Mouse (Mus musculus): Measurements from ENCODE around the gene Prss44.
A peak's percentile ranks its signal among the peaks of the same experiment; 100 is the strongest.
"Not testable (repeated sequence)": the region's sequence is repeated elsewhere in the genome, so short reads cannot be mapped to it uniquely, and the experiment has no call there.

Prss44 gene

DNA sequence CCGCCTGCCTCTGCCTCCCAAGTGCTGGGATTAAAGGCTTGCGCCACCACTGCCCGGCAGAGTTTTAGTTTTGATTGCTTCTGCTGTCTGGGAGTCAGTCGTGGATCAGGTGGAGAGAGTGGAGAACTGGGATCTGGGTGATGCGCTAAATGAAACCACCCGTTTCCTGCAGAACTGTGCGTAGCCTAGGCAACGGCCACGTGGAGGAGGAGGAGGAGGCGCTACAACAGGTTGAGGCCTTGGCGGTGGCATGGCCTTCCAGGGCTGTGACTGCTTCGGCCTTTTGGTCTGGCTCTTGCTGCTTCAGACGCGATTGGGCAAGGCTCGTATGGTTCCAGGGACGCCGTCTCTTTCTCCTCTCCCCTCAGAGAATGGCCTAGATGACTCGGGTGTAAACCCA is at the start of gene Prss44:
Gene Prss44 (plus strand): TSS at position 206 of the 400 bp plus-strand sequence.
- DNase-seq (ENCODE audit: low read depth): no peak

GRCm38 (mm10) chr9:110772336-110772735 is 41.5 kb upstream of the Prss44 start:
- DNase-seq (ENCODE audit: low read depth): no peak

DNA sequence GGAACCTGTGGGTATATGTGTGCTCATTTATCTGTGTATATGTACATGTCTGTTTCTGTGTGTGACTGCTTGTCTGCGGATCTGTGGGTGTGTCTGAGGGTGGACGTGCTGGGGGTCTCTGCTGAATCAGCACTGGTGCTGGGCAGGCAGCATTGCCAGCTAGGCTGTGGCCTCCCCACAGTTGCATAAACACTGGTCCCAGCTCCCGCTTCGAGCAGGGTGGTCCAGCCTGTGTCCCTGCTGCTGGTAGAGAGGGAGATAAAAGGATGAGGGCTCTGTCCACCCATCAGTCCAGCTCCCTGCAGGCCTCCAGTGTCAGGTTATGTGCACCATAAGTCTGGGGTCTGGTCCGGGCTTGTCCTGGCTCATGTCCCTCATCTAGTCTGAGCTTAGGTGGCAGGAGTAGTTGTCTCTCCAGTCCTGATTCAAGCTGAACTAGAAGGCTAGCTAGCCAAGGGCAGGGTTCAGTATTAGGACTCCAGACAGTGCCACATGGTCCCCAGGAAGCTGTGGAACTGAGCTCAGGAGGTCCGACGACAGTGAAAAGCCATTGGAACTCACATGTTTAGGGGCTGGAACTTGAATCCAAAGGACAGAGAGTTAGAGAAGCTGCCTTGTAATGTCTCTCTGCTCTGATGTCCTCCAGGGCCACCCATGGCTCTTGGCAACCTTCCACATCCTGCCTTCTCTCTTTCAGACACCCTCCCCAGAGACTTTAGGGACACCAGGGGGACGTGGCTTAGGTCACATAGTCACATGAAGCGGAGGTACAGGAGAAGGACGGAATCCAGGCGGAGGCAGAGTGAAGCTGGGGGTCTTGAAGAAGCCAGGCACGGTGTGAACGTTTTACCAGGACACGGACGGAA is 39.2 kb upstream of the Prss44 start:
- DNase-seq (ENCODE audit: low read depth): no peak

DNA sequence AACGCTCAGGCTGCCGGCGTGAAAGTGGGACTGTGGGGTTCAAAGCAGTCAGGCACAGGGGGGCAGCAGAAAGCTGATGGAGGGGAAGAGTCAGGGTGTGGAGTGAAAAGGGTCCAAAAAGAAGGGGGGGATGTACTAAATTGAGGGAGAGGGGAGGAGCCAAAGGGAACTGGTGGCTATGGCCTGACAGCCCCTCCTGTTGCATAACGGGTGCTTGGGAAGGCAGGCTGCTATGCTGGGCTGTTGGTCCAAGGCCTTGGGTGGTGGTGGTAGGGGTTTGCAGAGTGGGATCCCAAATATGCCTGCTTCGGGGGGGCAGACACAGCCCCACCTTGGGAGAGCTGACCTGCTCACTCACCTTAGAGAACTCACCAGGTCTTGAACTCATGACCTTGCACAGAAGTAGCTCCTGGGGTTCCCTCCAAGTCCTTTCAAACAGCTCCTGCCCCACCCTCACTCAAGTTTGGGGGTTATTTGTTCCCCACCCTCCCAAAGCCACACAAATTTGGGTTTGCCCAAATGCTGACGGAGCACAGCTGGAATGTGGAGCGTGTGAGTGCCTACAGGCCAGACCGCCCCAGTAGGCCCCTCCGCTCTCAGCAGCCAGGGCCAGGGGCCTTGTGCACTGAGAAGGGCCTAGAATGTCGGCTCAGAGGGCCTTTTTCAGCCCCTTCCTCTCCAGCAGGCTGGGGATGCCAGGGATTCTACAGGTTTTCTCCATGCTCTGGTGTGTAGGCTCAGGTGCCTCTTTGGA is 38.3 kb upstream of the Prss44 start:
- no peak for DNase-seq (ENCODE audit: low read depth)

GRCm38 (mm10) chr9:110778100-110778499 is 35.7 kb upstream of the Prss44 start:
- DNase-seq (ENCODE audit: low read depth): no peak

DNA sequence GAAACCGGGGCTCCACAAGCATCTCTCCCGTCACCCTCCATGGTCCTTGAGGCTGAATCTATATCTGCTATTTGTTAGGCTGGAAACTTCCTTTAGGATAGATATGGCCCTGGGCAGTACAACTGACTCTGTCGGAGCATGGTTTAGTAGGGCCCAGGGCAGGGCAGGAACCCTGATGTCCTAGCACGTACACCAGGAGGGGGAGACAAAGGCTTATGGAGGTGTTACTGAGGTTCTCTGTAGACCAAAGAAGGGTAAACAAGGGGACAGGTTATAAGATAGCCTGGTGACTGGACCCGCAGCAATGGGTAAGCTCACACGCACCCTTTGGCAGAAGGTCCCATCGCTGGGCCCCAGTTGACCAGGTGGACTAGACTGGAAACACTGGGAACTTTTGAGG is 35.2 kb upstream of the Prss44 start:
- DNase-seq (ENCODE audit: low read depth): no peak

GRCm38 (mm10) chr9:110779242-110779913 is 34.4 kb upstream of the Prss44 start:
- peak; percentile 19 for DNase-seq (ENCODE audit: low read depth)

GRCm38 (mm10) chr9:110781256-110781721 is 32.5 kb upstream of the Prss44 start:
- DNase-seq (ENCODE audit: low read depth): peak; percentile 93

- no peak for DNase-seq (ENCODE audit: low read depth)
These were observed 32.1 kb upstream of the Prss44 start for GRCm38 (mm10) chr9:110781731-110782130.

DNA sequence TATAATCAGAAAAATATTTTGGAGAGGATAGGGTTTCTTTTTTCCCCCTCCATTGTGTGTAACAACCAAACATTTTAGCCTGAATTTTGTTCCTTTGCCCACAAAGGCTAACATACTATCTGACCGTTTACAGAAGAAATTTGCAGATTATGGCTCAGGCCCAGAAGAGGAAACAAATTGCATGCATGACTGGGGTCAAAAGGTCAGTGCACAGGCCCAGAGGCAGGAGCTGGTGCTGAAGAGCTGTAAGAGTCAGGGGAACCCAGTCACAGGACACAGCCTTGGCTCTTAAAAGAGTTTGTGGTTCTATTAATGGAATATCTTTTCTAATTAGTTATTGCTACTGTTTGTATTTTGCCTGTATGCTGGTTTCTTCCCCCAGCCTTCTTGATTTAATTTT is 30.2 kb upstream of the Prss44 start:
- no peak for DNase-seq (ENCODE audit: low read depth)

- no peak for DNase-seq (ENCODE audit: low read depth)
These were observed 25.6 kb upstream of the Prss44 start for GRCm38 (mm10) chr9:110788169-110788568.

DNA sequence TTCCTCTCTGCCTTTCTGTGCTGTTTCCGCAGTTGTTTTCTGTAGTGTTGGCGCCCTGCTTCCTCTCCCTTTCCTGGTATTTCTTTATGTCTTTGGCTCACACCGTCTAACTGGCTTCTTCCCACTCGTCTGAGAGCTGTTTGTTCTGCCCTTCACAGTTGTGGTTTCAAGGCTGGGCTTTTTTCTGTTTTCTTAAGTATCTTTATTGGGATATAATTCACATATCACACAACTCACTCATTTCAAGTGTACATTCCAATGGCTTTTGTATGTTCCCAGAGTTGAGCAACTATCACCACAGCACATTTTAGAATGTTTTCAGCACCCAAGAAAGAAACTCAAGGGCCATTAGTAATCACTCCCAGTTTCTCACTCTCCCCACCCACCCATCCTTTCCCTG is 23.3 kb upstream of the Prss44 start:
- no peak for DNase-seq (ENCODE audit: low read depth)

DNA sequence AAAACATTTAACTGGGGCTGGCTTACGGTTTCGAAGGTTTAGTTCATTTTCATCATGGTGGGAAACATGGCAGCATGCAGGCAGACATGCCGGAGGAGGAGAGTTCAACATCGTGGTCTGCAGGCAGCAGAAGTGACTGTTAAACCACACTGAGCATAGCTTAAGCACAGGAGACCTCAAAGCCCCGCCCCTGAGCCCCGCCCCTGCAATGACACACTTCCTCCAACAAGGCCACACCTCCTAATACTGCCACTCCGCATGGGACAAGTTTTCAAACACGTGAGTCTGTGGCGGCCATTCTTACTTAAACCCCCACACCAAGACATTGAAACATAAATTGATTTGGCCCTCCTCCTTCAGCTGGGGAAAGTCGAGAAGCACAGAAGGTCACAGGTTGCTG is 16.8 kb upstream of the Prss44 start:
- DNase-seq (ENCODE audit: low read depth): no peak

- no peak for DNase-seq (ENCODE audit: low read depth)
These were observed 15.9 kb upstream of the Prss44 start, which contains the start of gene Prss42 for GRCm38 (mm10) chr9:110797866-110798265. Gene Prss42 (plus strand): TSS chr9:110798166.

DNA sequence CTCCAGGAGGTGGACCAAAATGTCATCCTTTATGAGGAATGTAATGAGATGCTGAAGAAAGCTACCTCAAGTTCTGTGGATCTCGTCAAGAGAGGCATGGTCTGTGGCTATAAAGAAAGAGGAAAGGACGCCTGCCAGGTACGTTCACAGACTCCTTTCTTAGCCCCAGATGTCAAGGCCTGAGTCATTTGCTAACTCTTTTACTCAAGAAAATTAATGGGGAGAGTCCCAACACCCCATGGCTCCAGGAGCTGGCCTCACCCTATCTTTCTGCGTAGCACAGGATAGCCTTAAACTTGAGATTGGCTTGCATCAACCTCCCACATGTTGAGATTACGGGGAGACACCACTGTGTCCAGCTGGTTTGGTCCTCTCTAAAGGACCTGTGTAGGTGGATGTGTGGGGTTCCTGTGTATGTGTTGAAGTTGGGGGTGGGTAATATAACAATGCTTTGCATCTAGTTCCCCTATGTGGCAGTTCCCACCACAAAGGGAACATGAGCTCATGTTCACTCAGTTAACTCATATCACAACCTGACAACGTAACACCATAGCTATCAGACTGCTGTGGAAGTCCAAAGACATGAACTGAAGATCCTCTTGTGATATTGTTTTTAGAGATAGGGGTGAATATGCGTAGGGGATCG is 12.8 kb upstream of the Prss44 start:
- DNase-seq (ENCODE audit: low read depth): no peak

DNA sequence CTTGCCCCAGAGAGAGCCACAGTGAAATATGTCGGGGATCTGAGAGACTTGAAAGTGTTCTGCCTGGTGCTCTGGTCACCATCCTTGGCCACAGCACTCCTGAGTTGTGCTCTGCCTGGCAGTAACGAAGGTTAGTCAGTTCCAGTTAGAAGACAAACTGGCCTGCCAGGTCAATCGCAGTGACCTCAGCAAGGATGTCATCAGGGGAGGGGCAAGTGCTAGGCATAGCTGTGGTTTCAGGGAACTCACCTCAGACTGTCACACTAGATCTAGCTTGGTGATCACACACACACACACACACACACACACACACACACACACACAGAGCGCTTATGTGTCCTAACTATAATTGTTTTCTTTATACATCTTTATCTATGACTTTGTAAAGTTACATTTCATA is 10.5 kb upstream of the Prss44 start:
- no peak for DNase-seq (ENCODE audit: low read depth)

GRCm38 (mm10) chr9:110810051-110810450 is 3.7 kb upstream of the Prss44 start:
- no peak for DNase-seq (ENCODE audit: low read depth)

- not testable (repeated sequence) for DNase-seq (ENCODE audit: low read depth)
These were observed 6.8 kb downstream of the Prss44 start for GRCm38 (mm10) chr9:110820546-110820945.

DNA sequence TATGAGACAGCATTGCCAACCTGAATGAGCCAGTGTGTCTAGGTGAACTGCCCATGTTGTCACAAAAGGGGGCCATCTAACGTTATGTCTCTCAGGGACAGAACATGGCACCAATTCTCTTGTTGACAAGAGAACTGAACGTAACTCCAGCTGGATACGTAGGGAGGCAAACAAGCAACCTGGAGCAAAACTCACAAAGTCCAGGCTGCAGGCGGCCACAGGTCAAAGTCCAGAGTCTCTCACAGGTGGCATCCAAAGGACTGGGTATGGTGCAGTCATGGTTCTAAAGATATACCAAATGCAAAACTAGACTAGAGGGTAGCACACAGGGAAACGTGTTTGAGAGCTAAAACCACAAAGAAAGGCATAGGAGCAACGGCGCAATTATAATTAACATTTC is 7.6 kb downstream of the Prss44 start:
- DNase-seq (ENCODE audit: low read depth): no peak

DNA sequence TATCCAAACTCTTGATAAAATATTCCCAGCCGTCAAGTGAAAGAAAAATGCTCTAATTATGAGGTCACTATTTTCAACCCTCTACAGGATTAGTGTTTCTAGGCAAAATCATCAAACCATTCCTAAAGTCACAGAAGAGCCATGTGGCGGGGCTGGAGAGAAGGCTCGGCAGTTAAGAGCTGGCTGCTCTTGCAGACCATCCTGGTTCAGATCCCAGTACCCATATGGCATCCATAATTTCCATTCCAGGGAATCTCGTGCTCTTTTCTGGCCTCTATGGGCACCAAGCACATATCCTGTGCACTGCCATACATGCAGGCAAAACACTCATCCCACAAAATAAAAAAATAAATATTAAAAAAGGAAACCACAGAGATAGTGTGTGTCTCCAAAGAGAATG is 11.6 kb downstream of the Prss44 start:
- no peak for DNase-seq (ENCODE audit: low read depth)

GRCm38 (mm10) chr9:110825832-110826231 is 12.0 kb downstream of the Prss44 start:
- DNase-seq (ENCODE audit: low read depth): peak; percentile 74

DNA sequence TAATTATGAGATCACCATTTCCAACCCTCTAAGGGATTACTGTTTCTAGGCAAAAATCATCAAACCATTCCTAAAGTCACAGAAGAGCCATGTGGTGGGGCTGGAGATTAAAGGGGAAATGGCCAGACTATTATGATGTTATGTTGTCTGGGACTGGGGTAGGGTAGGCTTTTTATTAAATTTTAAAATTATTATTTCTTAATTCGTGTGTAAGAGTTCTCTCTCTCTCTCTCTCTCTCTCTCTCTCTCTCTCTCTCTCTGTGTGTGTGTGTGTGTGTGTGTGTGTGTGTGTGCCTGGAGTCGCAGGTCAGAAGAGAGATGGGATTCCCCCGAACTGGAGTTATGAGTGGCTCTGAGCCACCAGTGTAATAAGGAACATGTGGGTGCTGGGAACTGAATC is 12.6 kb downstream of the Prss44 start, which contains the start of gene Prss43:
Gene Prss43 (plus strand): TSS at position 301 of the 400 bp plus-strand sequence.
- no peak for DNase-seq (ENCODE audit: low read depth)

All from naive thymus-derived CD4-positive, alpha-beta T cell, adult 2 months (primary cell).